Mouse (Mus musculus): ENCODE measurements around the gene Ccdc181.
"Not testable (repeated sequence)": the region's sequence is repeated elsewhere in the genome, so short reads cannot be mapped to it uniquely, and the experiment has no call there.

The Ccdc181 gene

DNA sequence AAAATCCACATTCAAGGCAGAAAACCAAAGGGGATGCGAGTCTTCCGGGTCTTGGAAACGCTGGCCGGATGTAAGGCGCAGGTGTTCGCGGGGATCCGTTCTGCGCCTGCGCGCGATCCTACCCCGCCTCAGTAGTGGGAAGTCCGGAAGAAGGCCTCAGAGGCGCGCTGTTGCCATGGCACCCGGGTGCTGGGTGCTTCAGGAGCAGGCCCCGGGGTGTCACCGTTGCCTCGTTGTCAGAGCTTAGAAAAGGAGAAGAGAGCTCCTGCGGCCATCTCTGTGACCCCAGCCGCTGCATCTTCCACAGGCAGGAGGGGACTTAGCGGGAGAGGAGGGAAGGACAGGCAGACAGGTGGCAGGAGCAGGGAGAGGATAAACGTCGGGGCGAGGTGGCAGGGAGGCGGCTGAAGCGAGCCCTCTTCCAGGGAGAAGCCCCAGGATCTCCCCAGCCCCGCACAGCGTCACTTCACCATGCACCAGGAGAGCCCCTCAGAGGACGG is at the start of gene Ccdc181:
Ccdc181 (plus strand) TSS at position 131 of the 500 bp plus-strand sequence.
- peak; percentile 100 for DNase-seq

GRCm38 (mm10) chr1:164231937-164232570 is 43.3 kb upstream of the Ccdc181 start:
- DNase-seq: not testable (repeated sequence)

DNA sequence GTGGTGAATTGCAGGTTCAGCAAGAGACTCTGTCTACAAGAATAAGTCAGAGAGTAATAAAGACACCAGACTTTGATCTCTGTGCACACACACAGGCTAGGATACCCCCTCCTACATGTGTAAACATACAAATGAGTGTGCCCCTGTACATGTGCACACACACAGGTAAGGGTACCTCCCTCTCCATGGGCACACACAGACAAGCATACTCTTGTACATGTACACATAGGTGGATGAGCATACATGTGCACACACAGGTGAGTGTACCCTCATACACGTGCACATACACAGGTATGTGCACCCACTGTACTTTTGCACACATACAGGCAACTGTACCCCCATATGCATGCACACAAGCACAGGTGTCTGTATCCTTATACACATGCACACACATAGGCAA is 41.9 kb upstream of the Ccdc181 start:
- DNase-seq: no peak

GRCm38 (mm10) chr1:164235078-164235477 is 40.3 kb upstream of the Ccdc181 start:
- no peak for DNase-seq

DNA sequence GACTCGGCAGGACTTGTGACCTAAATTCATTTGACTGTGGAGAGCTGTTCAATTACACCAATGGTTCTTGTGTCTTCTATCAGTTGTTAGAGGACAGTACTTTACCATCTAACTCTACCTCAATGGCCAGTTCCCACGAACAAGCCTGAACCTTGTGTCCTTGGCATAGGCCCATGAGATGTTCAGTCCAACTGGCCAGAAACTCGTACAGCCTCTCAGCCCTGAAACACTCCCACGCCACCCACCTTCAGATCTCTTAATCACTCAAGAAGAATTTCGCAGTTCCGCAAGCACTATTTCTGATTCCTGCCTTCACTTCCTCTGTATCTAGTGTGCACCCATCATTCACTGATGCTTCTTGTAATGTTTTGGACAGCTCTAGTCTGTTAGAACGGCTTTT is 39.3 kb upstream of the Ccdc181 start:
- DNase-seq: peak; percentile 91

DNA sequence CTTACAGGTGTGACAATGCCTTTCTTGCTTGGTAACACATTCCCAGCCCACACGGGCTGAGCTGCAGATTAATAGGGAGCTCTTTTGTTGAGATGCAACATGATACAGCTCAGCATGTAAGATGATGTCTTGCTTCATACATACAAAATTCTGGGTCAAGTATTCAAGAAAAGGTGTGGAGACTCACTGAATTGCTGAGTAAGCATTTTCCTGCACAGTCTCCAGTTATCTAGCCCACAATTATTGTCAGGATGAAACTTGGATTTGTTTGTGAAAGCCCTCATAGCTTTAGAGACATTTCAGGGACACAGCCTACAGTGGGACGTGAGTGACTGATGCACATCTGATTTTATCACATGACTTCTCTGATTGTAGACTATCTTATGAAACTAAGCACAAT is 33.9 kb upstream of the Ccdc181 start:
- no peak for DNase-seq

- no peak for DNase-seq
Observed at GRCm38 (mm10) chr1:164242809-164243208, 32.6 kb upstream of the Ccdc181 start.

DNA sequence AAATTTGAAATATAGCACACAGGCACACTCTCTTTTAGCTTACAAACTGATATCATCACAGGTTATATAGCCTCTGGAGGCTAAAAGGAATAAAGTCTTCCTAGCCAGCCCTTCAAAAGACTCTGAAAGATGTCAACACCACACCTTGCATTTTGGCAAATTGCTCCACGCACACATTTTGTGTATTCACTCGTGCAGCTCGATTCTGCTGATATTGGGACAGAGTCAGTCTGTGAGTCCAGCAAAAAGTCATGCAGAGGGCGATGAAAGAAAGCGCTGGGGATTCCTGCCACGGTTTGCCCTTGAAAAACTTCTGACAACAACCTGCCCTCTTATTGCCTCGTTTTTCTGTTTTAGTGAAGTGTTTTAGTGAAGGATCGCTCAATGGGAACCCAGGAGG is 27.9 kb upstream of the Ccdc181 start:
- DNase-seq: no peak

GRCm38 (mm10) chr1:164247971-164248370 is 27.4 kb upstream of the Ccdc181 start:
- peak; percentile 92 for DNase-seq

GRCm38 (mm10) chr1:164248465-164249331 is 26.7 kb upstream of the Ccdc181 start, which contains the start of gene Slc19a2:
Gene Slc19a2 (plus strand): TSS chr1:164249046.
- DNase-seq: peak; percentile 100

- DNase-seq: no peak
Observed at GRCm38 (mm10) chr1:164249332-164249711, 26.1 kb upstream of the Ccdc181 start.

- DNase-seq: no peak
Observed at GRCm38 (mm10) chr1:164250391-164251150, 24.8 kb upstream of the Ccdc181 start.

DNA sequence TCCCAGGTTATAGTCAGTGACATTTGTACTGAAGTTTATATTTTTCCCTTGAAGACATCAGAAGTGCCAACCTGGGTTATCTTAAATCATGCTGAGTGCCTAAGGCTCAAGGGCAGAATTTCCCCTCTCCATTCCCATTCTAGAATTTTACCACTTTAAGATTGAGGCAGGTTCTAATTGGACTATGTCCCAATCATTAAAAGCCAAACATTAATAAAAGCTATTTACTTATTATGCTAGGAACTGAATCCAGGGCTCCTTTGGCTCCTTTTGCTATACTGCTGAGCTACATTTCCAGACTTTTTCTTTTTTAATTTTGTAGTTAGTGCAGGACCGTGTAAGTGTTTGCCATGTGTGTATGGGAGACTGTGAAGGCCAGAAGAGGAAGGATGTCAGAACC is 23.9 kb upstream of the Ccdc181 start:
- no peak for DNase-seq

GRCm38 (mm10) chr1:164252551-164252950 is 22.8 kb upstream of the Ccdc181 start:
- no peak for DNase-seq

- no peak for DNase-seq
Observed at GRCm38 (mm10) chr1:164254836-164255235, 20.5 kb upstream of the Ccdc181 start.

DNA sequence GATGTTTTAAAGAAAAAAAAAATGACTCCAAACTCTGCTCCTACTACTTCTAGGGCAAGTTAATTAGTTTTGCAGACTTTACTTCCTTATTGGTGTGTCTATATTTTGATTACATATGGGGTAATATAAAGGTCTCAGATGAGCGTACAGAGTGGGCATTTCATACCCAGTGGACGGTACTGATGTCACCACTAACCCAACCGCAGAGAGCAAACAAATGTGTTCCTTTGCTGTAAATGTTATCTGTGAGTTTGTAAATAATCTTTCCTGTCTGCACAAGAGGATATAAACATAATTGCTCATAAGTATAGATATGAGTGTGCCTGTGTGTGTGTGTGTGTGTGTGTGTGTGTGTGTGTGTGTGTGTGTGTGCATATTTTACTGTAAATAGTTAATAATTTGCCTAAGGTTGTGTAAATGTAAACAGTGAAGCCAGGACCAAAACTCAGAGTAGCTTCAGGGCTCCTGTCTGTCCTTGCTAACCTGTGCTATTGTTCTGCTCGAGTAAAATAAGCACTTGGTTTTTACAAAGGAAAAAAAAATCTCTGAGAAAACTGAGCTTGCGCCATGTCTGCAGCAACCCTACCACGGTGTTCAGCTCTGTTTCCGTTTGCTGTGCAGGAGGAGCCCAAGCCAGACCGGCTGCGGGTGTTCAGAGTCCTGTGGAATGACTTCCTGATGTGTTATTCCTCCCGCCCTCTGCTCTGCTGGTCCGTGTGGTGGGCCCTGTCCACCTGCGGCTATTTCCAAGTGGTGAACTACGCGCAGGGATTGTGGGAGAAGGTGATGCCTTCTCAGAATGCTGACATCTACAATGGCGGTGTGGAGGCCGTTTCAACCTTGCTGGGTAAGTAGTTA is 15.0 kb upstream of the Ccdc181 start:
- no peak for DNase-seq

DNA sequence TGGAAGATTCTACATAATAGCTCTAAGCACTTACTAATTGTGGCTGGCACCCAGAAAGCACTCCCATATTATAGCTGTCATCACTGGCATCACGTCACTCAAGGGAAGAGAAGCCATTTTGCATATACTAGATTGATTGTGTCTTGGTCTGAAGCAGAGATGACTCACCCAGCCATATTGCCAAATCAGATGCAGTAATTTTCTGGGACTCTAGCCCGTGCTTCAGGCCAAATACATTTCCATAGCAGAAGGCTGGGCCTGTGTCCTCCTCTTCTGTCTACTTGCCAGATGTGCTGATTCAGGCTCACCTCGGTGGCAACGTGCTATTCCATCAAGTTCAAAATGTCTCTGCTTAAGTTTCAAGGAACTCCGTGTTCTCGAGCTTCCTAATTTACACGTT is 13.8 kb upstream of the Ccdc181 start:
- peak; percentile 92 for DNase-seq

GRCm38 (mm10) chr1:164270941-164271340 is 4.4 kb upstream of the Ccdc181 start:
- DNase-seq: no peak

DNA sequence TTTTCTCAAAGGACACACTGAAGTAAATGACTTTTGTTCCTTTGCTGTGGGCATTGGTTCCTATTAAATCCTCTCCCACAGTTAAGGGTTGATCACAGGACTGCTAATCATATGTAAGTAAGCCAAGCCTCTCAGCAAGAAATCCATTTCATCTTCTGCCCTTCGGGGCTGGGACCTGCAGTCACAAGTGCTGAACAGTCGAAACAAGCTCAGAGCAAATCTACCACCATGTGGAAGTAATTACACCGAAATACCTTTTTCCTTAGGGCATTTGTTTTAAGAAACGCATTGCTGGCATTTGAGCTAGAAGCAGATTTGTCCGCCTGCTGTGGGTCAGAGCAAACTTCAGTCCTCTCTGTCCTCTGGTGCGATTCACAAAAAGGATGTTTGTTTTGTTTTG is 1.7 kb upstream of the Ccdc181 start:
- no peak for DNase-seq

- no peak for DNase-seq
Observed at GRCm38 (mm10) chr1:164276552-164276951, 1.2 kb downstream of the Ccdc181 start.

GRCm38 (mm10) chr1:164279332-164279731 is 3.9 kb downstream of the Ccdc181 start:
- DNase-seq: no peak

GRCm38 (mm10) chr1:164284007-164284406 is 8.6 kb downstream of the Ccdc181 start:
- DNase-seq: no peak
